Mouse (Mus musculus): Measurements from ENCODE around the gene 9930104L06Rik.

The 9930104L06Rik gene

DNA sequence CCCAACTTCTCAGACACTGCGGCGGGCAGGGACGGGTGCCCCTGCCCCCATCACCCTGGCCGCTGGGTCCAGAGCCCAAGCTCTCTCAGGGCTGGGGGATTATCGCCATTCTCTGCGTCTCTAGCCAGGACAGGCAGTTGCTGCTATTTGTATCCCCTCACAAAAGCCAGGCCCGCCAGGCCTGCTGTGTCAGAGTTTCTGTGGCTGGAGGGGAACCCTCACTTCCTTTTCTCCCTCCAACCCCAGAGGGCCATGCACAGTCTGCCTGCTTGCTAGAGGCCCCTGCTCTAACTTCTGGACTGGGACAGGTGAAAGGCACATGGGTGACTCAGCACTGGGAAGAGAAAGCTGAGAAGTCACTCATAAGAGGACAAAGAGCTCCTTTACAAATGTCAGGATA is 53.5 kb downstream of the 9930104L06Rik start:
- no peak for DNase-seq (ENCODE audit: low read depth, low spot score)
